Mouse (Mus musculus): ENCODE data around the gene Med14.

The Med14 gene

DNA sequence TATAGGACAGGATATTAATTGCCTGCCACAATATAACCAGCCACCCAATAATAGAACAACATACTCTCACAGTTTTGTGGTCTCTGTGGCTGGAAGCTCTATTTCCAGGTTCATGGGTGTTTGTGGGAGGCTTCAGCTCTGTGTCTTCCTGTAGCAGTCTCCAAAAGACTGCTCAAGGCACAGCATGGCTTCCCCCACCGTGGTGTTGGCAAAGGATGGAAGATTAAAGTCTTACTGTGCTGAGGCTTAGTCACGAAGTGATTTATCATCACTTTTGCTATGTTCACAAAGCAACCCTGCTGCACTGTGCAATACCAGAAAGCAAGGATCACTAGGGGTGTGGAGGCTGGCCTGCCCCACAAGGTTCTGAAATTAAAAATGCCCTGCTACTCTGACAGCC is 108.0 kb downstream of the Med14 start:
- no peak for DNase-seq

GRCm38 (mm10) chrX:12651906-12652305 is 110.0 kb downstream of the Med14 start:
- DNase-seq = no peak

GRCm38 (mm10) chrX:12645531-12646304 is 116.2 kb downstream of the Med14 start:
- DNase-seq = no peak

DNA sequence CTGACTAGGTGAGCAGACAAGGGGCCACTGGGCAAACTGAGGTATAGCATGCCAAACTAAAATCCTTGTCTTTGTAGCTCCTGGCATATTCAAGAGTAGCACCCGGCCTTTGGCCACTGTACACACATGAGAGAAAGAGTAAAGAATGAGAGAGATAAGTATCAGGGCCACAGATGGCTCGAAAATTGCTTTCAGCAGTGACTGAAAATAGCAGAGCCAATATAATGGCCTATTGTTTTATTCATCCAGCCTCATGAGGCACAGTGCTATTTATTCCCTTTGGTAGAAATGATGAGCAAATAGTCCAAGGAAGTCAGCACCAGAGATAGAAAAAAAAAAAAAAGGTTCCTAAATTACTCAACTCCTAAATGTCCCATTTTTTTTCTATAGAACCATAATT is 116.9 kb downstream of the Med14 start:
- no peak for DNase-seq

Measured in thymus, postnatal 14 days (tissue).